Mouse (Mus musculus): ENCODE measurements around the gene Anxa6. TPM values are rescaled to one million over a fixed set of nuclear protein-coding genes. Genes with fewer than 3 reads are reported as not detected.

Anxa6 gene
- polyA plus RNA-seq, 1 experiment: 722 TPM

- Histone ChIP-seq H3ac (ENCODE audit: control insufficient read depth, insufficient read length) (no peak overlapping the region), H3K79me2 (ENCODE audit: control insufficient read depth, insufficient read depth) (no peaks in the 10 kb centered on the region), H3K4me3 (no peak overlapping the region), H3K27me3 (ENCODE audit: control insufficient read depth, insufficient read depth, insufficient read length) (no peaks in the 10 kb centered on the region), H3K4me2 (ENCODE audit: low read depth) (no peak overlapping the region), H3K36me3 (ENCODE audit: control insufficient read depth, insufficient read depth) (peaks cover 5% of the 10 kb centered on the region)
- TF ChIP-seq REST (IDR thresholded peaks at IDR 0.05; ENCODE audit: insufficient read depth, insufficient read length): no peak
- TF ChIP-seq USF1 (IDR thresholded peaks at IDR 0.05; ENCODE audit: low read depth): no peak
- no peak for TF ChIP-seq CEBPB (IDR thresholded peaks at IDR 0.05; ENCODE audit: insufficient read depth, poor library complexity, severe bottlenecking)
- no peak for TF ChIP-seq POLR2A (IDR thresholded peaks at IDR 0.05; ENCODE audit: insufficient read length, low read depth)
- no peak for TF ChIP-seq MAX (IDR thresholded peaks at IDR 0.05; ENCODE audit: low read depth)
- no peak for TF ChIP-seq TCF3 (IDR thresholded peaks at IDR 0.05; ENCODE audit: insufficient read length, low read depth)
- TF ChIP-seq POLR2AphosphoS2 (IDR thresholded peaks at IDR 0.05; ENCODE audit: insufficient read length, low read depth): no peak
- TF ChIP-seq E2F4 (IDR thresholded peaks at IDR 0.05; ENCODE audit: insufficient read depth): no peak
Measured at GRCm38 (mm10) chr11:54940056-54940455, 93.2 kb downstream of the Anxa6 start.

- TF ChIP-seq REST (IDR thresholded peaks at IDR 0.05; ENCODE audit: insufficient read depth, insufficient read length) (no peak), TCF12 (IDR thresholded peaks at IDR 0.05; ENCODE audit: insufficient read depth, poor library complexity, severe bottlenecking) (no peak), MYOG (IDR thresholded peaks at IDR 0.05; ENCODE audit: control insufficient read depth in 1 of 3, insufficient read depth in 1 of 3, insufficient read length in 2 of 3, low read depth in 2 of 3) (no peak), SRF (IDR thresholded peaks at IDR 0.05; ENCODE audit: control insufficient read depth, insufficient read length, low read depth) (no peak), CEBPB (IDR thresholded peaks at IDR 0.05; ENCODE audit: insufficient read depth, poor library complexity, severe bottlenecking) (no peak), MAX (IDR thresholded peaks at IDR 0.05; ENCODE audit: low read depth) (no peak), USF1 (IDR thresholded peaks at IDR 0.05; ENCODE audit: low read depth) (no peak), POLR2A (IDR thresholded peaks at IDR 0.05; ENCODE audit: insufficient read length, low read depth) (no peak), E2F4 (IDR thresholded peaks at IDR 0.05; ENCODE audit: insufficient read depth) (no peak), POLR2AphosphoS2 (IDR thresholded peaks at IDR 0.05; ENCODE audit: insufficient read length, low read depth) (no peak)
- Histone ChIP-seq H3K27me3 (ENCODE audit: control insufficient read depth, insufficient read depth, insufficient read length) (no peaks in the 10 kb centered on the region), H3K36me3 (ENCODE audit: control insufficient read depth, insufficient read depth) (peaks cover 5% of the 10 kb centered on the region), H3ac (ENCODE audit: control insufficient read depth, insufficient read length) (no peak overlapping the region), H3K4me3 (no peak overlapping the region), H3K79me2 (ENCODE audit: control insufficient read depth, insufficient read depth) (no peaks in the 10 kb centered on the region), H3K4me2 (ENCODE audit: low read depth) (no peak overlapping the region)
Measured at GRCm38 (mm10) chr11:54939501-54939900, 93.7 kb downstream of the Anxa6 start.

GRCm38 (mm10) chr11:54936771-54937140 lies 96.5 kb downstream of the Anxa6 start:
- peaks cover 8% of the 10 kb centered on the region for H3K36me3 ChIP-seq (ENCODE audit: control insufficient read depth, insufficient read depth)
- no peak overlapping the region for H3ac ChIP-seq (ENCODE audit: control insufficient read depth, insufficient read length)

GRCm38 (mm10) chr11:54936035-54936770 lies 97.0 kb downstream of the Anxa6 start:
- no peaks in the 10 kb centered on the region for H3K27me3 ChIP-seq (ENCODE audit: control insufficient read depth, insufficient read depth, insufficient read length)
- no peaks in the 10 kb centered on the region for H3K79me2 ChIP-seq (ENCODE audit: control insufficient read depth, insufficient read depth)
- TF ChIP-seq POLR2A (IDR thresholded peaks at IDR 0.05; ENCODE audit: insufficient read length, low read depth): no peak
- TF ChIP-seq TCF3 (IDR thresholded peaks at IDR 0.05; ENCODE audit: insufficient read length, low read depth): no peak
- no peak for TF ChIP-seq TCF12 (IDR thresholded peaks at IDR 0.05; ENCODE audit: insufficient read depth, poor library complexity, severe bottlenecking)
- no peak for TF ChIP-seq USF1 (IDR thresholded peaks at IDR 0.05; ENCODE audit: low read depth)
- TF ChIP-seq MYOD1 (IDR thresholded peaks at IDR 0.05; ENCODE audit: control insufficient read depth in 1 of 3, insufficient read length in 2 of 3, low read depth in 2 of 3): no peak
- TF ChIP-seq E2F4 (IDR thresholded peaks at IDR 0.05; ENCODE audit: insufficient read depth): no peak
- no peak for TF ChIP-seq SRF (IDR thresholded peaks at IDR 0.05; ENCODE audit: control insufficient read depth, insufficient read length, low read depth)
- no peak for TF ChIP-seq MAX (IDR thresholded peaks at IDR 0.05; ENCODE audit: low read depth)
- H3K4me3 ChIP-seq: no peak overlapping the region
- H3ac ChIP-seq (ENCODE audit: control insufficient read depth, insufficient read length): no peak overlapping the region
- H3K4me2 ChIP-seq (ENCODE audit: low read depth): no peak overlapping the region
- H3K36me3 ChIP-seq (ENCODE audit: control insufficient read depth, insufficient read depth): peaks cover 8% of the 10 kb centered on the region

More at GRCm38 (mm10) chr11:54936771-54937140, 96.5 kb downstream of the Anxa6 start:
- Histone ChIP-seq H3K79me2 (ENCODE audit: control insufficient read depth, insufficient read depth) (no peaks in the 10 kb centered on the region), H3K4me3 (no peak overlapping the region), H3K4me2 (ENCODE audit: low read depth) (no peak overlapping the region), H3K27me3 (ENCODE audit: control insufficient read depth, insufficient read depth, insufficient read length) (no peaks in the 10 kb centered on the region)
- TF ChIP-seq MYOD1 (IDR thresholded peaks at IDR 0.05; ENCODE audit: control insufficient read depth in 1 of 3, insufficient read length in 2 of 3, low read depth in 2 of 3) (no peak), REST (IDR thresholded peaks at IDR 0.05; ENCODE audit: insufficient read depth, insufficient read length) (no peak), MAX (IDR thresholded peaks at IDR 0.05; ENCODE audit: low read depth) (no peak)

- TF ChIP-seq REST (IDR thresholded peaks at IDR 0.05; ENCODE audit: insufficient read depth, insufficient read length) (no peak), POLR2AphosphoS2 (IDR thresholded peaks at IDR 0.05; ENCODE audit: insufficient read length, low read depth) (no peak), CEBPB (IDR thresholded peaks at IDR 0.05; ENCODE audit: insufficient read depth, poor library complexity, severe bottlenecking) (no peak), USF1 (IDR thresholded peaks at IDR 0.05; ENCODE audit: low read depth) (no peak)
- no peak overlapping the region for H3ac ChIP-seq (ENCODE audit: control insufficient read depth, insufficient read length)
- no peak overlapping the region for H3K4me3 ChIP-seq
- no peak overlapping the region for H3K4me2 ChIP-seq (ENCODE audit: low read depth)
- H3K36me3 ChIP-seq (ENCODE audit: control insufficient read depth, insufficient read depth): peaks cover 8% of the 10 kb centered on the region
- H3K79me2 ChIP-seq (ENCODE audit: control insufficient read depth, insufficient read depth): no peaks in the 10 kb centered on the region
- no peaks in the 10 kb centered on the region for H3K27me3 ChIP-seq (ENCODE audit: control insufficient read depth, insufficient read depth, insufficient read length)
Measured at GRCm38 (mm10) chr11:54934198-54934597, 99.0 kb downstream of the Anxa6 start.

All from myocyte (in vitro differentiated cells).